Mouse (Mus musculus): ENCODE measurements around the gene Cs.

GRCm38 (mm10) chr10:128298243-128298642, 39.3 kb upstream of the Cs start:
- no peak for TF ChIP-seq POU5F1 (IDR thresholded peaks at IDR 0.05; ENCODE audit: borderline replicate concordance, low read length)
- no peak for TF ChIP-seq CTCF (conservative IDR thresholded peaks at IDR 0.05; ENCODE audit: low read length)
